Mouse (Mus musculus) left cerebral cortex, postnatal 4 days (tissue): Measurements from ENCODE around the gene E2f4. TPM values are rescaled to one million over a fixed set of nuclear protein-coding genes. Genes with fewer than 3 reads are reported as not detected.
A peak's percentile ranks its signal among the peaks of the same experiment; 100 is the strongest.
"Not testable (repeated sequence)": the region's sequence is repeated elsewhere in the genome, so short reads cannot be mapped to it uniquely, and the experiment has no call there.

Source experiments
- DNase-seq: peaks from one replicate; pipeline ENCODE4 v3.0.0-alpha.2; 2022
- intact Hi-C: fragments of 180-260 bp; cut with DNase I; formaldehyde crosslinking; loops from one replicate; pipeline ENCODE4 v1.15.1; 2025
- total RNA-seq, 2 experiments: library from RNA; stranded (reverse); gene quantifications; 2 replicates each; pipeline ENCODE4 v1.2.3; 2021

E2f4 gene
- total RNA-seq, 2 experiments from 2014 or later, result 33.7 to 33.8 TPM

- intact Hi-C loops, result no loop called here
- no peak for DNase-seq
Observed at GRCm38 (mm10) chr8:105269075-105269458, 28.4 kb upstream of the E2f4 start.

GRCm38 (mm10) chr8:105269461-105269947 lies 28.0 kb upstream of the E2f4 start, which contains the start of gene Hsf4:
Gene Hsf4, plus strand, starts transcription at chr8:105269801.
- intact Hi-C loops, result no loop called here
- DNase-seq, result no peak

- intact Hi-C loops, result no loop called here
Observed at GRCm38 (mm10) chr8:105270101-105270915, 27.2 kb upstream of the E2f4 start.

GRCm38 (mm10) chr8:105270916-105271186 lies 26.6 kb upstream of the E2f4 start:
- DNase-seq, result no peak
- intact Hi-C loops, result no loop called here

More at GRCm38 (mm10) chr8:105270101-105270915, 27.2 kb upstream of the E2f4 start:
- no peak for DNase-seq

- no peak for DNase-seq
- intact Hi-C loops, result no loop called here
Observed at GRCm38 (mm10) chr8:105275387-105275786, 22.1 kb upstream of the E2f4 start.

- DNase-seq, result no peak
- intact Hi-C loops, result no loop called here
Observed at GRCm38 (mm10) chr8:105275840-105276239, 21.6 kb upstream of the E2f4 start, which contains the start of gene Nol3. Gene Nol3, plus strand, starts transcription at chr8:105276140.

- intact Hi-C loops, result no loop called here
- peak; percentile 51 for DNase-seq
Observed at GRCm38 (mm10) chr8:105276292-105277120, 21.0 kb upstream of the E2f4 start.

- intact Hi-C loops, result no loop called here
- DNase-seq, result peak; percentile 89
Observed at GRCm38 (mm10) chr8:105278911-105279334, 18.5 kb upstream of the E2f4 start.

GRCm38 (mm10) chr8:105280567-105280966 lies 16.9 kb upstream of the E2f4 start:
- intact Hi-C loops, result no loop called here
- no peak for DNase-seq

GRCm38 (mm10) chr8:105281821-105282220 lies 15.6 kb upstream of the E2f4 start:
- DNase-seq, result no peak
- intact Hi-C loops, result no loop called here

- no peak for DNase-seq
- intact Hi-C loops, result no loop called here
Observed at GRCm38 (mm10) chr8:105282239-105282638, 15.2 kb upstream of the E2f4 start.

- DNase-seq, result no peak
- intact Hi-C loops, result no loop called here
Observed at GRCm38 (mm10) chr8:105283074-105283473, 14.4 kb upstream of the E2f4 start.

- intact Hi-C loops, result no loop called here
- DNase-seq, result no peak
Observed at GRCm38 (mm10) chr8:105285514-105285913, 11.9 kb upstream of the E2f4 start.

GRCm38 (mm10) chr8:105286907-105287306 lies 10.6 kb upstream of the E2f4 start:
- intact Hi-C loops, result no loop called here

GRCm38 (mm10) chr8:105288231-105288630 lies 9.2 kb upstream of the E2f4 start:
- no peak for DNase-seq
- intact Hi-C loops, result no loop called here

More at GRCm38 (mm10) chr8:105286907-105287306, 10.6 kb upstream of the E2f4 start:
- DNase-seq, result no peak

- intact Hi-C loops, result no loop called here
- peak; percentile 98 for DNase-seq
Observed at GRCm38 (mm10) chr8:105288958-105289732, 8.3 kb upstream of the E2f4 start.

GRCm38 (mm10) chr8:105289805-105290460 lies 7.5 kb upstream of the E2f4 start, which contains the start of gene 4931428F04Rik:
Gene 4931428F04Rik, minus strand, starts transcription at chr8:105289864.
- intact Hi-C loops, result no loop called here
- peak; percentile 73 for DNase-seq

- intact Hi-C loops, result no loop called here
- DNase-seq, result peak; percentile 94
Observed at GRCm38 (mm10) chr8:105290554-105291314, 6.7 kb upstream of the E2f4 start.

- DNase-seq, intact Hi-C loops: not testable (repeated sequence)
Observed at GRCm38 (mm10) chr8:105291364-105291763, 6.1 kb upstream of the E2f4 start.
